Mouse (Mus musculus) large intestine, adult 2 months (tissue): ENCODE data around the gene 2310030G06Rik. TPM values are rescaled to one million over a fixed set of nuclear protein-coding genes. Genes with fewer than 3 reads are reported as not detected.

ENCODE experiments used
- DNase-seq: peaks from one replicate; pipeline ENCODE4 v3.0.0-alpha.2; 2012; ENCODE audit warnings: low read depth, low spot score
- WGBS: fragments of 180-500 bp; shearing (Covaris S2); methylation state at CpG from one replicate; pipeline ENCODE4 v1.1.7; 2018; 5-methylcytosine and 5-hydroxymethylcytosine counted together
- polyA plus RNA-seq: library from polyadenylated mRNA; depleted of rRNA; stranded (reverse); fragments of >200 nt; gene quantifications from 2 replicates; pipeline ENCODE4 v1.2.3, GENCODE M21; 2012

2310030G06Rik gene
- polyA plus RNA-seq, 1 experiment, result 21.3 TPM

DNA sequence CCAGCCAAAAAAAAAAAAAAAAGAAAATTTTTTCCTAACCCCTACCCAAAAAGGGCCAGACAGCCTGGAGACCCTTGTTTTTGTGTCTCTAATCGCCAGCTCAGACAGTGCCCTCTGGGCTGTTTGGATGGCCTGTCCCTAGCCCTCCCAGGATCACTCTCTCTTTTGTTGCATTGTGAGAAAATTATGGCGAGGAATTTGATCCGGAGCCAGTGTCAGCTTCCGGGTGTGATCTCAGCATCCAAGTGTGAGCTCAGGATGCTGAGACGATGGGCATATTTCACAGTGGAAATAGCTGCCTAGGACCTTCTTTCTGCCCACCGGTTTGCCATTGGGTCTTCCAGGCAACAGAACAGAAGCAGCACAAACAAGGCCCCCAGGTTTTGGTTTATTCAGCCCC lies 4.4 kb upstream of the 2310030G06Rik start:
- DNase-seq, result no peak
- 62% methylated on average over 6 of the region's 6 CpGs for WGBS

- 16% methylated on average over 7 of the region's 7 CpGs for WGBS
- DNase-seq, result no peak
Observed at GRCm38 (mm10) chr9:50745806-50746205, 530 bp downstream of the 2310030G06Rik start.

DNA sequence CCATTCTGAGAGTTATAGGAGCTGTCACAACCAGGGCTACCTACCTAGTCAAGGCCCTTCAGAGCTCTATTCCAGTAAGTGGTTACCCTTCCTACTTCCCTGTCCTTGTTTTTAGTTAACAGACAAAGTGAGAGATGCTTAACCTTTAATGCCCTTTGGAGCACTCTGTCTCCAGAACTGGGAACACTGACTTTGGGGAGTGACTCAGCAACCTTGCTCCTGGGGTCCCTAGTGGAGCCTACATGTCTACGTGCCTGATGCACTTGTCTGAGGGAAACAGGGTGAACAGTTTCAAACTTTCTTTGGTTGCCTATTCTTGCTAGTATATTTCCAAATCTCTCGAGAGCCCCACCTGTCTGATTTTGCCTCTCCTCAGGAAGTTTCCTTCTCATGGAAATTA lies 3.6 kb downstream of the 2310030G06Rik start:
- whole genome bisulfite sequencing, result 75% methylated on average over 2 of the region's 2 CpGs
- DNase-seq, result no peak

GRCm38 (mm10) chr9:50742261-50742660 lies 4.1 kb downstream of the 2310030G06Rik start:
- no peak for DNase-seq
- WGBS, result 76% methylated on average over 3 of the region's 3 CpGs

DNA sequence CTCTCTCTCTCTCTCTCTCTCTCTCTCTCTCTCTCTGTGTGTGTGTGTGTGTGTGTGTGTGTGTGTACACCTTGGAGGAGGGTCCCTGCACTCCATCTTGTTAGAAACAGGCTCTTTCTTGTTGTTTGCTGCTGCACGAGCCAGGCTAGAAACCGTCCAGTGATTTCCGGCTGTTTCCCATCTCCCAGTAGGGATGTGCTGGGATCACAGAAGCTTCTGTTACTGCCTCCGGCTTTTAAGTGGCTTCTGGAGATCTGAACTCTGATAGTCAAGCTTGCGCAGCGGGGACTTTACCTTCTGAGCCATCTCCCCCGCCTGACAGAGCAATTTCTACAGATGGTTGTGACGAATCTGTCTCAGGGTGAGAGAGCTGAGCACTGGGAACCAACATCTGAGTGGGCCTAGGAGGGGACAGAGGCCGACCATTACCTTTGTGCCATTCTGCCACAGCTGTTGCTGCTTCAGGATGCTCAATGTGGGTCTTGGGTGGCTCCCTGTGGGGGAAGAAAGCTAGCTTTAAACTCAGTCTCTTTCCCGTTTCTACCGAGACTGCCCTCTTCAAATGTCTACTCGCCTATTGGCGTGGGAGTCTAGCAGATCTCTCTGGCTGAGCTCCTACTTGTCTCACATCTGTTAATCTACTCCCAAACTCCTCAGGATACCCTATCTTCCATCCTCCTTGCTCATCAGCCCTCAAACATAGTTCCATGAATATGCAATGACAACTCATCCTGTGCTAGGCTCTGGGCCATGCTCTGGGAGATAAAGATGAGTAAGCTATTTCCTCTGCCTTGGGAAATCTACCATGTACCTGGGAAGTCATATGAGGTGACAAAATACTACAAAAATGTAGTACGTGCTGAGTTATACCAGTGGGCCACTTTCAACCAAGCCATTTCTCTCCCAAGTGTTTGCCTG lies 5.2 kb downstream of the 2310030G06Rik start:
- WGBS, result 92% methylated on average over 14 of the region's 14 CpGs
- no peak for DNase-seq

GRCm38 (mm10) chr9:50738914-50739870 lies 7.1 kb downstream of the 2310030G06Rik start, which contains the start of gene Dixdc1:
Gene Dixdc1, minus strand, starts transcription at chr9:50739517.
- WGBS, result 11% methylated on average over 36 of the region's 36 CpGs
- DNase-seq, result peak; percentile 73

DNA sequence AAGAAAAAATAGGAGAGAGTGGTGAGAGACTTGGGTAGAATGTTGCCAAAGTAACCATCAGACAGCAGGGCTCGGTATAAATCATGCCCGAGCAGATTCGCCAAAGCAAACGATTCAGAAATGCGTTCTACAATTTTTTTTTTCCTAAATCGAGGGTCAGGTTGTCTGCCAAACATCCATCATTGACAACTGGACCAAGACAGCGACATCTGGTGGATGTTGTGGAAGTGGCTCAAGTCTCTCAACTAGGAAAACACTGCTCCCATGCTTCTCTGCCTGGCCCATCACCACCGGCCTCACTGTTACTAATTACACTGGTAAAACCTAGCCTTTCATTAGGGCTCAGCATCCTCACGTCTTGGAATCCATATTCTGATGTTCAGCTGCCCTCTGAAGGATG lies 11.3 kb downstream of the 2310030G06Rik start:
- DNase-seq, result peak; percentile 35
- under 1% methylated on average over 9 of the region's 9 CpGs for WGBS

- WGBS, result 53% methylated on average over 4 of the region's 4 CpGs
- no peak for DNase-seq
Observed at GRCm38 (mm10) chr9:50732560-50732959, 13.8 kb downstream of the 2310030G06Rik start.

DNA sequence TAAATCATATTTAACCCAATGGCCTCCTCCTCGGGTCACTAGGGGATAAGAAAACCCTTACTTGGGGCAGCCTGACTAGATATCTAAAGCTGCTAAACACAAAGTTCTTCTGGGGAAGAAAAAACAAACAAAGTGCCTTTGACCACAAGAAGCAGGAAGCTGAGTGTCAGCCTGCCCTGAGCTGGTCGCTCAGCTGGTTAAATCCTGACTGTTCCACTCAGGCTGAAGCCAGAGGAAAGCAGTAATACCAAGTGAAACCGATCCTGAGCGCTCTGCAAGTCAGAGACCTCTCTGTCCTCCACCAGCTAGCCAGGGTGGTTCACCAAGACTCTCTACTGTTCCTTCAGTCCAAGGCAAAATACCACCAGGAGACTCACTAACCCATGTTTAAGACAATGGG lies 16.7 kb downstream of the 2310030G06Rik start:
- no peak for DNase-seq
- WGBS, result 55% methylated on average over 4 of the region's 4 CpGs

DNA sequence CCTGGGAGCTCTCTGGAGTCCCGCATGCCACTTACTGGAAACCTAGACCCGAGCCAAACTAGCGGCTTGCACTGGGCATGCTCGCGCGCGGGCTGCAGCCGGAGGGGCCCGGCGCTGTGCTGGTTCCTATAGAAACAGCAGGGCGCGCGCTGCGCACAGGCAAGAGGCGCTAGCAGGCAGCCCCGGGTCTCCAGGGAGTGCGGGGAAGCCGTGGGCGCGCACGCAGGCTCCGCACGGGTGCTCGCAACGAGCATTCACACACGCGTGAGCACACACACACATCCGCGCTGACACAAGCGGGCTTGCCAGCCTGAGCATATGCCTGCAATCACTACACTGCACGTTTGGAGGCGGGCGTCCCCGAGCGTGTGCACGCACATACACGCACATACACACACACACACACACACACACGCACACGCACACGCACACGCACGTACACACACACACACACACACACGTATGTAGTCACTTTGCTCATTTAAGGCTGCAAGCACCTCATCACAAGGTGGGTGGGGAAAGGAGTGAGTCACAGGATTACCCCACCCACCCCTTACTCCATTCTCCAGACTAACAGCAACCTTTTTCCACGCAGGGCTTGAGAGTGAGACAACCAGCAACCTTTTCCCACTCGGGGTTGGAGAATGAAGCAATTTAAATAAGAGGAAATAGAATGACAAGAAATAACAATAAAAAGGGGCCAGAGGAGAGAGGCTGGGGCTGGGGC lies 18.2 kb downstream of the 2310030G06Rik start:
- WGBS, result under 1% methylated on average over 45 of the region's 45 CpGs
- DNase-seq, result no peak

- 29% methylated on average over 30 of the region's 30 CpGs for WGBS
- no peak for DNase-seq
Observed at GRCm38 (mm10) chr9:50727171-50727924, 19.0 kb downstream of the 2310030G06Rik start.

- 73% methylated on average over 8 of the region's 8 CpGs for WGBS
- no peak for DNase-seq
Observed at GRCm38 (mm10) chr9:50725921-50726590, 20.3 kb downstream of the 2310030G06Rik start.

DNA sequence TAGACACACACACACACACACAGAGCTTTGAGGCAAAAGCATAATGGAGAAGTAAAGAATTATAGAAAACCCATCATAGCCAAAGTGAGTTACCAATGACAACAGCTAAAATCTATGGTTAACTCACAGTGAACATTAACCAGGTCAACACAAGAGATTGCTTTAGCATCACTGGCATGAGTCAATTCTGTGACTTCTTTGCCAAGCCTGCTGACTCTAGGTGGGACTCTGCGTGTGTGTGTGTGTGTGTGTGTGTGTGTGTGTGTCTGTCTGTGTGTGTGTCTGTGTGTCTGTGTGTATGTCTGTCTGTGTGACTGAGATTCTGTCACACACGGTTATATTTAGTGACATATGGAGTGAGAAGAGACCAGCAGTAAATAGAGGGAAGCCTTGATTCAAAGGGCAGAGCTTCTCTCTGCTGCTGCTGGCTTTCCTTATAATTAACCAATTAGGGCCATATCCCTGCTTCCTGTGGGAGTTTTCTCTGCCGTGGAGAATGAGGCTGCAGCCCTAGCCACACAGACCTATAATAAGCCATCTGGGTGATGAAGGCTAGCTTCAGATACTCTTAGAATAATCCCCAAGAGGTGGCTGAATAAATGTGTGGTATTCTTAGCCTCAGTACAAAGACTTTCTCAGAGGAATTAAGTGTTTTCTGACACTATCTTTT lies 21.5 kb downstream of the 2310030G06Rik start:
- 47% methylated on average over 3 of the region's 3 CpGs for WGBS
- no peak for DNase-seq

DNA sequence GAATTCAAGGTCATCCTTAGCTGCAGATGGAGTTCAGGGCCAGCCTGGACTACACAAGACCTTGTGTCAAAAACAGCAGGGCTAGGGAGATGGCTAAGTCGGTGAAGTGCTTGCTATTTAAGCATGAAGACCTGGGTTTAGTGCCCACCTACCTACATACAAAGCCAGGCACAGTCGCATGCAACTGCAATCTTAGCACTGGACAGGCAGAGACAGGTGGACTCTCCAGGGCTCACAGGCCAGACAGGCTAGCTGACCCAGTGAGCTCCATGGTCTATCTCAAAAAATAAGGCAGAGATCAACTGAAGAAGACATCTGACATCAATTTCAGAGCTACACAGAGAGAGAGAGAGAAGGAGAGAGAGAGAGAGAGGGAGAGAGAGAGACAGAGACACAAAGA lies 22.2 kb downstream of the 2310030G06Rik start:
- no peak for DNase-seq
- WGBS, result 87% methylated on average over 2 of the region's 2 CpGs

- WGBS, result 10% methylated on average over 7 of the region's 7 CpGs
- DNase-seq, result no peak
Observed at GRCm38 (mm10) chr9:50723406-50723805, 22.9 kb downstream of the 2310030G06Rik start.

GRCm38 (mm10) chr9:50722451-50722911 lies 23.9 kb downstream of the 2310030G06Rik start:
- no peak for DNase-seq
- 73% methylated on average over 8 of the region's 8 CpGs for WGBS

GRCm38 (mm10) chr9:50721061-50721460 lies 25.3 kb downstream of the 2310030G06Rik start:
- WGBS, result 38% methylated on average over 12 of the region's 12 CpGs
- no peak for DNase-seq

DNA sequence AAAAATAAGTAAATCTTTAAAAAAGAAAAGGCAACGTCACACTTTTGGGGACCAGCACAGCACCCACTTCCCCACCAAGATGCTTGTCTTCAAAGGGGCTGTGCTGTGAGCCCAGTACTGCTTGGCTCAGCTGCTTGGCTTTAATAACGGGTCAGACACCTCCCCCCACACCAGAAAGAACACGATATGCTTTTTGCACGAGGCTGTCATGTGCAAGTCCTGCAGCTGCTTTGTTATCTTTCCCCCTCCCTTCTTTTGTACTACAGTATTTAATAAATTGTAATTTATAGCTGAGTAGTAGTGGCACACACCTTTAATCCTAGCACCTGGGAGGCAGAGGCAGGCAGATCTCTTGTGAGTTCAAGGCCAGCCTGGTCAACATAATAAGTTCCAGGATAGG lies 27.5 kb downstream of the 2310030G06Rik start:
- no peak for DNase-seq
- 77% methylated on average over 4 of the region's 4 CpGs for WGBS
